Mouse (Mus musculus): ENCODE results near the gene Eif4g2.
A peak's percentile ranks its signal among the peaks of the same experiment; 100 is the strongest.

Gene Eif4g2

DNA sequence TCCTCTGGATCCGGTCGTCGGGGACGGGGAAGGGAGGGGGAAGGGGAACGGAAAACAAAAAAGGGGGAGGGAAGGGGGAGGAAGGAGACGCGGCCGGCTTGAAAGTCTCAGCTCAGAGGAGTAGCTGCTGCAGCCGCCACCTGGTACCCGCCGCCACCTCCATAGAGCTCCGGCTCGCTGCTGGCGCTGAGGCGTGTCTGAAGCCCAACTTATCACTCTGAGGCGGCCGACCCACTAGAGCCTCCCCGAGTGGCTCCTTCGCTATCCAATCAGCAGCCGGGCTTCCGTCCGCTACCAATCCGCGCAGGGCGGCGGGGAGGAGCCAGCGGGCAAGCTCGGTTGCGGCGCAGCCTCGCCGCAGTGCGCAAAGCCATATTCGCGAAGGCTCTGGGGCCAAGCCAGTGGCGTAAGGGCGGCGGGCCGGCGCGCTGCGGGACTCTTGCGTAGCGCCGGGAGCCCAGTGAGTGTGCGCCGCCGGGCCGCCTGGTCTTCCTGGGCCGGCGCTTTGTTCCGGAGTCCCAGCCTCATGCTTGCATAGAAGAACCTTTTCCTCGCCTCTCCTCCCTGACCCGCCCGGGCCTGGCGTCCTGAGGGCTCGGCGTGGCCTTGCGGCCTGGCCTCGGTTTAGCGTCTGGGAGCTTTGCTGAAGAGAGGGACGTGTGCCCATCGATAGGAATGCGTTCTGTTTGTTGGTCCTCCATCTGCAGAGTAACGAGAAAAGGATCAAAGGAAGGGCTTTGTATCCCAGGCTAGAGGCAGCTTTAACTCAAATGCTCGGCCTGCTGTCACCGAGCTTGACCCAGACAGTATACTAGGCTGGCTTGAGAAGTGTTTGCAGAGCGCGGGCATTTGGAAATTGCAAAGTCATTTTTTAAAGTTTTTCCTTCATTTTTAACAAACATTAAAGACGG, at the start of gene Eif4g2:
Eif4g2 (minus strand) TSS at position 209 of the 911 bp plus-strand sequence.
- peak; percentile 97 to 98 for DNase-seq (ENCODE audit: low spot score in 2 of 2)

DNA sequence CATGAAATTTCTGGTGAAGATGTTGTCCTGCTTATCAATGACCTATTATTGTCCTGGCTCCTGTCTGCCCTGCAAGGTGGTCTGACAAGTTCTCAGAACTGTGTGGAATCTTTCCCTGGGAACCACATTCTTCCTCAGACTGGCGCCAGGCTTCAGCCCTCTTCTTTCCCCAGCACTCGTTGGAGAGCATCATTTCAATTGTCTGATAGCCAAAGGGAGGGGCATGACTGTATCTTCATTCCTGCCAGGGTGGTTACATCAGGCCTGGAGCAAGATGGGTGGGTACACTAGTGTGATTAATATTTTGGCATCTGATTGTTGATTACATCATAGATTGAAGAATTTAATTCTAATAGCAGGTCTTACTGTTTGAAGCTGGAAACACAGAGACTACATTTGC, 49.8 kb upstream of the Eif4g2 start:
- no peak for DNase-seq (ENCODE audit: low spot score in 2 of 2)

GRCm38 (mm10) chr7:111126636-111127395, 44.0 kb upstream of the Eif4g2 start:
- DNase-seq (ENCODE audit: low spot score in 2 of 2) = no peak

DNA sequence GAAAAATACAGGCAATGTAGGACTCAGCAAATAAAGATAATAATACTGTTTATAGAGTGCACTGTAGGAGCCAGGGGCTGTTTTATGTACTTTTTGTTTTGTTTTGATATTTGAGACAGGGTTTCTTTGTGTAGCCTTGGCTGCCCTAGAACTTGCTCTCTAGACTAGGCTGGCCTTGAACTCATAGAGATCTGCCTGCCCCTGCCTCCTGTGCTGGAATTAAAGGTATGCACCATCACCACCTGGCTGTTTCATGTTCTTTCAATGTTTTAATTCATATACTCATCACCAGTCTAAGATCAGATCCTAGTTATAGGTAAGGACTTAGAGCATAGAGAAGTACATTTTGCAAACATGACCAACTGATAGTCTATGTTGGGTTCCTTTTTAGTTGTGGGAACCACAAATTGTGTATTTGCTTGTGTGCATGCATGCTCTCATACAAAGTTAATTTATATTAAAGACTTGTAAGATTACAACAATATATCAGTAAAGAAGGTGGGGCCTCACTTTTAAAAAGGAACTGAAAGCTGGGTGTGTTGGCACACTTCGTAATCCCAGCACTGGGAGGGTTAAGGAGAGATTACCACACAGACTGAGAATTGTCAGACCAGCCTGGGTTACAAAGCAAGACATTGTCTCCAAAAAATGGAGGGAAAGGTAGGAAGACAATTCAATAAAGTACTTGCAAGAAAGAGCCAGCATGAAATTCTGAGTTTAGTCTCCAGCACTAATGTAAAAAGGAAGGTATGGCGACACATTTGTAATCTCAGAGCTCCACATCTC, 41.1 kb upstream of the Eif4g2 start:
- DNase-seq (ENCODE audit: low spot score in 2 of 2) = no peak

- peak; percentile 96 to 97 for DNase-seq (ENCODE audit: low spot score in 2 of 2)
These were observed 39.8 kb upstream of the Eif4g2 start for GRCm38 (mm10) chr7:111122531-111123130.

DNA sequence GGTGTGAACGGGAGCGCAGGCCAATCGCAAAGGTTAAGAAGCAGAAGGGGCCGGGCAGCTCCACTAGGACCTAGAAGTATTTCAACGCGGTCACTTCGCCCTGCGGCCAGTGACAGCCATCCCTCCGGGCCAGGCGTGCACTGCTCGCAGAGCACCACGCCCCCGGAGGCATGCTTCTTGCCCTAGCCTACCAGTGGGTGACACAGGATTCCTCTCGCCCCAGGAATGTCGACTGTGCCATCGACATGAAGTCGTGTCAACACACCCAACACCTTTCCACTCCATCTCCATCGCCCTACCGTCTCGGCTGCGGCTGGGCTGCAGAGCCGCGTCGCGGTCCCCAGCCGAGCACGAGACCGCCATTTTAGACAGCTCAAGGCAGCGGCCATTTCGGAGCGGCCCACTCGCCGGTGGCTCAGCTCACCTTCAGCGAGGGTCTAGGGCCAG, 39.3 kb upstream of the Eif4g2 start:
- DNase-seq (ENCODE audit: low spot score in 2 of 2) = no peak

- no peak for DNase-seq (ENCODE audit: low spot score in 2 of 2)
These were observed 38.7 kb upstream of the Eif4g2 start for GRCm38 (mm10) chr7:111121522-111121921.

- DNase-seq (ENCODE audit: low spot score in 2 of 2) = no peak
These were observed 26.7 kb upstream of the Eif4g2 start for GRCm38 (mm10) chr7:111109561-111109960.

GRCm38 (mm10) chr7:111109161-111109560, 26.3 kb upstream of the Eif4g2 start:
- no peak for DNase-seq (ENCODE audit: low spot score in 2 of 2)

- DNase-seq (ENCODE audit: low spot score in 2 of 2) = no peak
These were observed 15.4 kb upstream of the Eif4g2 start for GRCm38 (mm10) chr7:111098196-111098595.

GRCm38 (mm10) chr7:111095169-111095568, 12.3 kb upstream of the Eif4g2 start:
- no peak for DNase-seq (ENCODE audit: low spot score in 2 of 2)

- no peak for DNase-seq (ENCODE audit: low spot score in 2 of 2)
These were observed 2.3 kb upstream of the Eif4g2 start for GRCm38 (mm10) chr7:111085153-111085552.

DNA sequence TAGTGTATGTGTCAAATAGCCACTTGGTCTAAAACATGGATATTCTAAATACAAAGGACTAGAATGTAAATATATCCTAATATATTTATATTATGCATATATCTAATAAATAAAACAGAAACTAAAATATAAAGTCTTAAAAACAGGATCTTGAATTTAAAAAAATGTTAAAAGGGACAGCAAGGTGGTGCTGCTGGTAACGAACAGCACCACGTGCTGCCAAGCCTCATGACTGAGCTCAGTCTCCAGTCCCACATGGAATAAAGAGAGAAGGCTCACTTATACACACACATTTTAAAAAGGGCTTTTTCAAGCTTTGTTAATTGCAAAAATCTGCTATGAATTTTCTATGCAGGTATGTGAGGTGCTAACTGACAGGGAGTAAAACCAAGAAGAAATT, 1.6 kb upstream of the Eif4g2 start:
- DNase-seq (ENCODE audit: low spot score in 2 of 2) = no peak

- DNase-seq (ENCODE audit: low spot score in 2 of 2) = no peak
These were observed 897 bp upstream of the Eif4g2 start for GRCm38 (mm10) chr7:111083733-111084120.

- peak; percentile 76 to 84 for DNase-seq (ENCODE audit: low spot score in 2 of 2)
These were observed 598 bp downstream of the Eif4g2 start for GRCm38 (mm10) chr7:111082043-111082821.

GRCm38 (mm10) chr7:111080876-111081275, 2.0 kb downstream of the Eif4g2 start:
- no peak for DNase-seq (ENCODE audit: low spot score in 2 of 2)

GRCm38 (mm10) chr7:111080026-111080425, 2.8 kb downstream of the Eif4g2 start:
- no peak for DNase-seq (ENCODE audit: low spot score in 2 of 2)

- no peak for DNase-seq (ENCODE audit: low spot score in 2 of 2)
These were observed 4.6 kb downstream of the Eif4g2 start for GRCm38 (mm10) chr7:111078271-111078670.

GRCm38 (mm10) chr7:111075288-111075687, 7.5 kb downstream of the Eif4g2 start:
- no peak for DNase-seq (ENCODE audit: low spot score in 2 of 2)

DNA sequence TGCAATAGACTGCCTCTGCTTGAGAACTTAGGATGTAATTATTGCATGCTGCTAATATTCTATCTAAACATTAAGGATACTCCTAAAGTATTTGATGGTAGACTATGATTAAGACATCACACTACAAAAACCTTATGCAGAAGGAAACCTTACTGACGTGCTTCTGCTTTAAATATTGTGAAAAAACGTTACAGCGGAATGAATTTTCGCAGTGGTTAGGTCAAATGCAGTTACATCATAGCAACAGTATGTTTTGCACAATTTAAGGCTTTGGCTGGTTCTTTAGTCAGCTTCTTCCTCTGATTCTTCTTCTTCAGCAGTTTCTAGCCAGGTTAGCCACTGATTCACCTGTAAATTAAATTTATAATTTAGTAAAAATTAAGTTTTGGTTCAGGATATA, 10.4 kb downstream of the Eif4g2 start:
- DNase-seq (ENCODE audit: low spot score in 2 of 2) = no peak

DNA sequence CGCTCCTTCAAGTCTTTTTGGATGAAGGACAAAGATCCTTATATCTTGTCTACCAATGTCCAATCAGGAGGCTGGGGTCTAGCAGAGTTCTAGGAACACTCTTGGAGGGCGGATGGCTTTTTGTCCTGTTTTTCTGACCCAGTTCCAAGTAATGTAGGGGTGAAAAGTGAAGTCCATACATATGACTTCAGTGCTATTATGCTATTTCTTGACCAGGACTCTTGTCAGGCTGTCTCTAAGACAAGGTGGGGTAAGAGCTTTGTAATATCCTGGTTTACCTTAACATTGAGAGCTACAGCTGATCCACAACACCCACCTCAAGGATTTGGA, 12.7 kb downstream of the Eif4g2 start:
- no peak for DNase-seq (ENCODE audit: low spot score in 2 of 2)
